Mouse (Mus musculus) forebrain, postnatal 0 days (tissue): ENCODE data around the gene Slc2a1. TPM values are rescaled to one million over a fixed set of nuclear protein-coding genes. Genes with fewer than 3 reads are reported as not detected.

ENCODE experiments used
- ATAC-seq: fragments of 200-750 bp; cut with Nextera tagmentation; 2 replicates; pipeline ENCODE4 v1.8.0; 2017; ENCODE audit warnings: mild to moderate bottlenecking, moderate library complexity
- DNase-seq: peaks from one replicate; pipeline ENCODE4 v3.0.0-alpha.2; 2015
- H3K27ac ChIP-seq: fragments of 300-500 bp; sonication (generic); 2 replicates; pipeline ENCODE4 v1.5.1; 2014; ENCODE audit warnings: low read depth, mild to moderate bottlenecking, antibody characterized with exemption, low read length, moderate library complexity, mixed read lengths
- H3K27me3 ChIP-seq: fragments of 300-500 bp; sonication (generic); 2 replicates; pipeline ENCODE4 v1.6.1; 2014; ENCODE audit warnings: mild to moderate bottlenecking, low read length, mixed read lengths; ENCODE audit not compliant: insufficient read depth
- H3K36me3 ChIP-seq: fragments of 300-500 bp; sonication (generic); 2 replicates; pipeline ENCODE4 v1.6.1; 2014; ENCODE audit warnings: mild to moderate bottlenecking, moderate library complexity; ENCODE audit not compliant: insufficient read depth
- H3K4me1 ChIP-seq: fragments of 300-500 bp; sonication (generic); 2 replicates; pipeline ENCODE4 v1.6.1; 2014; ENCODE audit warnings: antibody characterized with exemption; ENCODE audit not compliant: insufficient read depth
- H3K4me2 ChIP-seq: fragments of 300-500 bp; sonication (generic); 2 replicates; pipeline ENCODE4 v1.6.1; 2014; ENCODE audit warnings: low read depth, mild to moderate bottlenecking, moderate library complexity
- H3K4me3 ChIP-seq: fragments of 300-500 bp; sonication (generic); 2 replicates; pipeline ENCODE4 v1.5.1; 2014; ENCODE audit warnings: low read depth, low read length, mixed read lengths
- H3K9ac ChIP-seq: fragments of 300-500 bp; sonication (generic); 2 replicates; pipeline ENCODE4 v1.6.1; 2014; ENCODE audit warnings: mild to moderate bottlenecking
- H3K9me3 ChIP-seq: fragments of 300-500 bp; sonication (generic); 2 replicates; pipeline ENCODE4 v1.6.1; 2016; ENCODE audit warnings: low read length
- CTCF ChIP-seq: sonication (generic); IDR thresholded peaks from 2 replicates; pipeline ENCODE4 v1.5.1; 2016; ENCODE audit warnings: antibody characterized with exemption, control low read depth, low read depth
- WGBS: fragments of 180-500 bp; shearing (Covaris S2); extraction: QIAGEN DNeasy Blood & Tissue Kit; methylation state at CpG from one replicate; pipeline ENCODE4 v1.1.7; 2014; 5-methylcytosine and 5-hydroxymethylcytosine counted together
- polyA plus RNA-seq: library from polyadenylated mRNA; unstranded; fragments of >200 nt; fragmentation: Nextera tagmentation; extraction: Ambion mirVana; gene quantifications from 2 replicates; pipeline ENCODE4 v1.2.1, GENCODE M21; 2015
- total RNA-seq: library from RNA; depleted of rRNA; stranded (reverse); fragments of >200 nt; gene quantifications from 2 replicates; pipeline ENCODE4 v1.2.3, GENCODE M21; 2014

The Slc2a1 gene
- total and polyA plus RNA-seq, 2 experiments from 2014 or later: 41.4 to 64.8 TPM

GRCm38 (mm10) chr4:119172919-119173650, 64.6 kb downstream of the Slc2a1 start:
- peaks cover 4% of the 10 kb centered on the region; the same call in 1 of the 2 replicates for H3K4me1 ChIP-seq
- no peaks in the 10 kb centered on the region for H3K27me3 ChIP-seq
- H3K4me2 ChIP-seq: peak overlapping the region; percentile 63
- peak overlapping the region; percentile 71 for H3K9ac ChIP-seq
- peaks cover 9% of the 10 kb centered on the region for H3K36me3 ChIP-seq
- DNase-seq (no peak), ATAC-seq (no peak)
- no peaks in the 10 kb centered on the region for H3K9me3 ChIP-seq
- peak overlapping the region; percentile 84 for H3K4me3 ChIP-seq
- 40% methylated on average over 18 of the region's 18 CpGs for WGBS
- H3K27ac ChIP-seq: no peak overlapping the region
- no peak for TF ChIP-seq CTCF

DNA sequence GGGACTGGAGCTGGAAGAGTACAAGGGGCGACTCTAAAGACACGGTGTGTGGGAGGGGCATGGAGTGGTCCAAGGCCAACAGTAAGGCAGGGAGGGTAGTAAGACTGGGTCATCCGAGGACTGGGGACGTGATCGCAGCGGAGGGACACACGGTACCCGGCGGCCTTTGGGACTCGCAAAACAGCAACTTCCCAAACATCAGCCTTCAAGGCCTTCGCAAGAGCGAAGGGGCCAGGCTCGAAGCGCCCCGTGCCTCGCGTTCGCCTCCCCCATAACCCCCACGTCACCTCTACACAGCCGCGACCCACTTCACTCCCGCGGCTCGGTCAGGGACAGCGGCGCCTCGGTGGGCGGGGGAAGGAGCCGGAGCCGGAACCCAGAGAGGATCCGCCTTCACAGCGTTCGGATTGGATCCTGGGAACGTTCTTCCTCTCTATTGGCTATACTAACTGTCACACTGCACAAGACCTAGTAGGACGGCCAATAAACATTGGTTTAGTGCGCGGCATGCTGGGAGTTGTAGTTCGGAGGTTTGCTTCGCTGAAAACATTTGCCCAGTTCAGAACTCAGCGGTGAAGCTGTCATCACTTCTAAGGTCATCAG, 65.4 kb downstream of the Slc2a1 start, which contains the start of gene Zfp691:
Zfp691 (minus strand) TSS at position 345 of the 603 bp plus-strand sequence.
- DNase-seq (peak; percentile 95), ATAC-seq (peak; percentile 100)
- H3K27me3 ChIP-seq: no peaks in the 10 kb centered on the region
- H3K9ac ChIP-seq: peak within 1 kb of the TSS; percentile 71
- peak within 1 kb of the TSS; percentile 63 for H3K4me2 ChIP-seq
- peaks cover 9% of the 10 kb centered on the region for H3K36me3 ChIP-seq
- no peaks in the 10 kb centered on the region for H3K9me3 ChIP-seq
- peaks cover 4% of the 10 kb centered on the region; the same call in 1 of the 2 replicates for H3K4me1 ChIP-seq
- 1% methylated on average over 40 of the region's 40 CpGs for WGBS
- H3K4me3 ChIP-seq: peak within 1 kb of the TSS; percentile 84
- no peak for TF ChIP-seq CTCF
- peak within 1 kb of the TSS; percentile 35; the same call in 1 of the 2 replicates for H3K27ac ChIP-seq

DNA sequence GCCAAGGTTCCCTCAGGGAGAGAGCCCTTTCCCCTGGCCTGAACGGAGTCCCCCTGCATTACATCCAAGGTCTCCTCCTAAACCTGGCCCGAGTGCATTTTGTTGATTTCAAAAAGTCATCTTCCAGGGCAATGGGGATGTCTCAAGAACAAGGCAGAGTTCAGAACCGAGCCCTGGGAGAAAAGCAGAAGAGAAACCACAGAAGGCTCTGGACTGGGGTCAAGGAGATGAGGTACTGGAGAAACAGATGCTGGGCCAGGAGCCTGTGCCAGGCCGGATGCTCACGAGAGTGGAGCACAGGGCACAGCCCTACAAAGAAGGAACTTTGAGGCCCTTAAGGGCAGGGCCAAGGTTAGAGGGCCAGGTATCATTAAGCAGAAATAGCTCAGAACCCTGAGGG, 69.2 kb downstream of the Slc2a1 start:
- Histone ChIP-seq H3K4me2 (no peak overlapping the region), H3K9me3 (no peaks in the 10 kb centered on the region), H3K9ac (no peak overlapping the region), H3K27me3 (no peaks in the 10 kb centered on the region), H3K4me3 (no peak overlapping the region), H3K27ac (no peak overlapping the region), H3K36me3 (no peaks in the 10 kb centered on the region), H3K4me1 (peaks cover 4% of the 10 kb centered on the region; the same call in 1 of the 2 replicates)
- DNase-seq (no peak), ATAC-seq (no peak)
- WGBS: 85% methylated on average over 5 of the region's 5 CpGs
- TF ChIP-seq CTCF: no peak

GRCm38 (mm10) chr4:119178331-119178730, 69.8 kb downstream of the Slc2a1 start:
- no peaks in the 10 kb centered on the region for H3K4me1 ChIP-seq
- no peaks in the 10 kb centered on the region for H3K27me3 ChIP-seq
- H3K4me2 ChIP-seq: no peak overlapping the region
- ATAC-seq (no peak), DNase-seq (no peak)
- 86% methylated on average over 18 of the region's 18 CpGs for WGBS
- H3K4me3 ChIP-seq: no peak overlapping the region
- H3K27ac ChIP-seq: no peak overlapping the region
- H3K9me3 ChIP-seq: no peaks in the 10 kb centered on the region
- no peak for TF ChIP-seq CTCF
- H3K9ac ChIP-seq: no peak overlapping the region
- no peaks in the 10 kb centered on the region for H3K36me3 ChIP-seq

- ATAC-seq (no peak), DNase-seq (no peak)
- H3K4me2 ChIP-seq: no peak overlapping the region
- peak; percentile 24; the same call in 1 of the 2 replicates for TF ChIP-seq CTCF
- no peaks in the 10 kb centered on the region for H3K4me1 ChIP-seq
- H3K27me3 ChIP-seq: no peaks in the 10 kb centered on the region
- no peak overlapping the region for H3K9ac ChIP-seq
- no peaks in the 10 kb centered on the region for H3K9me3 ChIP-seq
- H3K36me3 ChIP-seq: no peaks in the 10 kb centered on the region
- WGBS: 67% methylated on average over 4 of the region's 4 CpGs
- H3K27ac ChIP-seq: no peak overlapping the region
- no peak overlapping the region for H3K4me3 ChIP-seq
Observed at GRCm38 (mm10) chr4:119180133-119180707, 71.7 kb downstream of the Slc2a1 start.

DNA sequence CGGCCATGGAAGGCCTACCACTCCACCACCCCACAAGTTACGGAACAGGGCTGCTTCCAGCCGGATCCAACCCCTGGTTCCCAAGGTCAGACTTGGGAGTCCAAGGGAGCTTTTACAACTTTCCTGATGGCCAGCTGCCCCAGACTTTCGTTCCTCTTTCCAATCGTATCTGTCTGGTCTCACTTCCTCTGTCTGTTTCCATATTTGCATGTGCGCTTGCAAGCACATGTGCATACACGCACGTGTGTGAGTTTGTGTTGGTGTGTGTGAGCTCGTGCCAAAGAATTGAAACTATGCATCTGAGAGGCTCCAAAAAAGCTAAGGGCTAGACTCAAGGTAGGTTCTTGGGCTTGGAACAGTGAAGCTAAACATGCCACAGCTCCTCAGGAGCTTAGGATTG, 72.9 kb downstream of the Slc2a1 start:
- Histone ChIP-seq H3K4me2 (no peak overlapping the region), H3K9ac (no peak overlapping the region), H3K9me3 (no peaks in the 10 kb centered on the region), H3K27me3 (no peaks in the 10 kb centered on the region), H3K36me3 (no peaks in the 10 kb centered on the region), H3K27ac (no peak overlapping the region), H3K4me3 (no peak overlapping the region), H3K4me1 (no peaks in the 10 kb centered on the region)
- 87% methylated on average over 9 of the region's 9 CpGs for whole genome bisulfite sequencing
- DNase-seq: no peak
- no peak for TF ChIP-seq CTCF
- ATAC-seq: no peak

GRCm38 (mm10) chr4:119183525-119183924, 75.0 kb downstream of the Slc2a1 start:
- Histone ChIP-seq H3K36me3 (no peaks in the 10 kb centered on the region), H3K9ac (no peak overlapping the region), H3K4me3 (no peak overlapping the region), H3K4me2 (no peak overlapping the region), H3K27ac (no peak overlapping the region), H3K4me1 (no peaks in the 10 kb centered on the region), H3K9me3 (no peaks in the 10 kb centered on the region), H3K27me3 (no peaks in the 10 kb centered on the region)
- no peak for TF ChIP-seq CTCF
- no peak for DNase-seq
- ATAC-seq: no peak
- WGBS: 15% methylated on average over 1 of the region's 1 CpGs
